Mouse (Mus musculus) CH12.LX (cell line): ENCODE data around the gene Wnt5b. TPM values are rescaled to one million over a fixed set of nuclear protein-coding genes. Genes with fewer than 3 reads are reported as not detected.

ENCODE experiments used
- DNase-seq: peaks from one replicate; pipeline ENCODE4 v3.0.0-alpha.2; 2013; ENCODE audit errors: extremely low read depth
- H3K27ac ChIP-seq: 2 replicates; pipeline ENCODE4 v1.5.1; 2012; ENCODE audit warnings: low read depth, mild to moderate bottlenecking, control low read depth, moderate library complexity; ENCODE audit not compliant: insufficient read depth
- H3K27me3 ChIP-seq: replicated peaks from 2 replicates; pipeline ENCODE3; 2012; ENCODE audit warnings: inconsistent platforms
- H3K36me3 ChIP-seq, 2 experiments: replicated peaks in 1 of 2; 2 replicates each; pipeline versions ENCODE3 to v1.6.1; 2012; ENCODE audit warnings: inconsistent platforms in 1 of 2, low read length in 1 of 2, mild to moderate bottlenecking in 1 of 2, mixed read lengths in 1 of 2, moderate library complexity in 1 of 2; ENCODE audit not compliant: control insufficient read depth in 1 of 2, insufficient read depth in 1 of 2
- H3K4me1 ChIP-seq, 2 experiments: 2 replicates each; pipeline ENCODE4 v1.6.1; 2012; ENCODE audit warnings: inconsistent platforms in 1 of 2, moderate library complexity in 1 of 2; ENCODE audit not compliant: insufficient read depth in 2 of 2, control insufficient read depth in 1 of 2
- H3K4me2 ChIP-seq: 2 replicates; pipeline ENCODE4 v1.6.1; 2012; ENCODE audit warnings: low read depth, mild to moderate bottlenecking, control low read depth; ENCODE audit not compliant: poor library complexity, insufficient read depth, severe bottlenecking
- H3K4me3 ChIP-seq, 3 experiments: fragments of 150-350 bp in 1 of 3; sonication (generic) in 1 of 3; replicated peaks in 1 of 3; 2 replicates each; pipeline versions ENCODE3 to v1.5.1; 2011 to 2012; ENCODE audit warnings: low read depth in 2 of 3, low read length in 2 of 3, mild to moderate bottlenecking in 2 of 3, moderate library complexity in 2 of 3, control low read depth in 1 of 3, improper control_type of control experiment in 1 of 3, inconsistent platforms in 1 of 3, mixed read lengths in 1 of 3; ENCODE audit not compliant: poor library complexity in 1 of 3
- H3K79me2 ChIP-seq: replicated peaks from 2 replicates; pipeline ENCODE4 v1.6.1; 2012; ENCODE audit warnings: mild to moderate bottlenecking, moderate library complexity; ENCODE audit not compliant: control insufficient read depth, poor library complexity, insufficient read depth, severe bottlenecking; ENCODE audit errors: extremely low read depth
- H3K9ac ChIP-seq: 2 replicates; pipeline ENCODE4 v1.6.1; 2012; ENCODE audit warnings: low read depth, mild to moderate bottlenecking, control low read depth, moderate library complexity; ENCODE audit not compliant: insufficient read depth
- H3K9me3 ChIP-seq: replicated peaks from 2 replicates; pipeline ENCODE3; 2012; ENCODE audit warnings: low read length, inconsistent platforms, mixed read lengths
- CHD1 ChIP-seq: IDR thresholded peaks from 2 replicates; pipeline ENCODE4 v1.6.1; 2012; ENCODE audit warnings: low read depth, low read length, improper control_type of control experiment, inconsistent platforms
- CHD2 ChIP-seq: IDR thresholded peaks from 2 replicates; pipeline ENCODE4 v1.6.1; 2011; ENCODE audit warnings: low read length, improper control_type of control experiment
- CTCF ChIP-seq, 2 experiments: IDR thresholded peaks in 1 of 2; conservative IDR thresholded peaks in 1 of 2; 2 replicates each; pipeline ENCODE4 v1.5.1; 2011 to 2012; ENCODE audit warnings: low read depth in 2 of 2, low read length in 2 of 2, improper control_type of control experiment in 1 of 2, inconsistent platforms in 1 of 2, mild to moderate bottlenecking in 1 of 2, moderate library complexity in 1 of 2
- E2F4 ChIP-seq: IDR thresholded peaks from 2 replicates; pipeline ENCODE4 v1.6.1; 2011; ENCODE audit warnings: low read depth, low read length, improper control_type of control experiment; ENCODE audit not compliant: insufficient replicate concordance
- ELF1 ChIP-seq: IDR thresholded peaks from 2 replicates; pipeline ENCODE4 v1.6.1; 2014; ENCODE audit warnings: low read depth, mild to moderate bottlenecking, inconsistent platforms, low read length, improper control_type of control experiment
- HCFC1 ChIP-seq: IDR thresholded peaks from 2 replicates; pipeline ENCODE4 v1.6.1; 2012; ENCODE audit warnings: low read depth, mild to moderate bottlenecking, inconsistent platforms, low read length, improper control_type of control experiment
- JUN ChIP-seq: IDR thresholded peaks from 2 replicates; pipeline ENCODE4 v1.6.1; 2011; ENCODE audit warnings: low read depth, mild to moderate bottlenecking, low read length, improper control_type of control experiment, moderate library complexity; ENCODE audit not compliant: insufficient read depth
- KAT2A ChIP-seq: IDR thresholded peaks from 2 replicates; pipeline ENCODE4 v1.6.1; 2012; ENCODE audit warnings: low read length, improper control_type of control experiment, inconsistent platforms; ENCODE audit not compliant: insufficient replicate concordance
- MAX ChIP-seq: IDR thresholded peaks from 2 replicates; pipeline ENCODE4 v1.6.1; 2011; ENCODE audit warnings: low read length, improper control_type of control experiment
- MAZ ChIP-seq: IDR thresholded peaks from 2 replicates; pipeline ENCODE4 v1.6.1; 2012; ENCODE audit warnings: low read depth, mild to moderate bottlenecking, inconsistent platforms, low read length, improper control_type of control experiment, moderate library complexity
- MEF2A ChIP-seq: IDR thresholded peaks from 2 replicates; pipeline ENCODE4 v1.6.1; 2014; ENCODE audit warnings: low read depth, mild to moderate bottlenecking, inconsistent platforms, low read length, improper control_type of control experiment, borderline replicate concordance
- MXI1 ChIP-seq: IDR thresholded peaks from 2 replicates; pipeline ENCODE4 v1.6.1; 2011; ENCODE audit warnings: mild to moderate bottlenecking, low read depth, low read length, improper control_type of control experiment
- MYC ChIP-seq: IDR thresholded peaks from 2 replicates; pipeline ENCODE4 v1.6.1; 2011; ENCODE audit warnings: low read depth, mild to moderate bottlenecking, improper control_type of control experiment, low read length
- NELFE ChIP-seq: IDR thresholded peaks from 2 replicates; pipeline ENCODE4 v1.6.1; 2011; ENCODE audit warnings: low read depth, low read length, improper control_type of control experiment
- NRF1 ChIP-seq: IDR thresholded peaks from 2 replicates; pipeline ENCODE4 v1.6.1; 2014; ENCODE audit warnings: low read depth, mild to moderate bottlenecking, inconsistent platforms, low read length, improper control_type of control experiment, moderate library complexity
- PAX5 ChIP-seq: IDR thresholded peaks from 2 replicates; pipeline ENCODE4 v1.6.1; 2012; ENCODE audit warnings: low read length, inconsistent platforms, mixed read lengths
- POLR2A ChIP-seq: IDR thresholded peaks from 2 replicates; pipeline ENCODE4 v1.6.1; 2011; ENCODE audit warnings: low read depth, mild to moderate bottlenecking, improper control_type of control experiment, low read length
- POLR2AphosphoS2 ChIP-seq: IDR thresholded peaks from 2 replicates; pipeline ENCODE4 v1.6.1; 2011; ENCODE audit warnings: low read depth, low read length, improper control_type of control experiment
- RCOR1 ChIP-seq: conservative IDR thresholded peaks from 2 replicates; pipeline ENCODE4 v1.6.1; 2012; ENCODE audit warnings: low read depth, mild to moderate bottlenecking, inconsistent platforms, low read length, improper control_type of control experiment
- SMC3 ChIP-seq: IDR thresholded peaks from 2 replicates; pipeline ENCODE4 v1.6.1; 2011; ENCODE audit warnings: low read depth, low read length, improper control_type of control experiment
- TBP ChIP-seq: conservative IDR thresholded peaks from 2 replicates; pipeline ENCODE4 v1.6.1; 2011; ENCODE audit warnings: low read depth, low read length, improper control_type of control experiment
- UBTF ChIP-seq: IDR thresholded peaks from 2 replicates; pipeline ENCODE4 v1.6.1; 2012; ENCODE audit warnings: low read depth, mild to moderate bottlenecking, inconsistent platforms, low read length, improper control_type of control experiment, moderate library complexity
- USF1 ChIP-seq: IDR thresholded peaks from 2 replicates; pipeline ENCODE4 v1.6.1; 2014; ENCODE audit warnings: low read depth, mild to moderate bottlenecking, inconsistent platforms, low read length, improper control_type of control experiment
- USF2 ChIP-seq: conservative IDR thresholded peaks from 2 replicates; pipeline ENCODE4 v1.6.1; 2011; ENCODE audit warnings: low read depth, low read length, improper control_type of control experiment
- ZC3H11A ChIP-seq: IDR thresholded peaks from 2 replicates; pipeline ENCODE4 v1.6.1; 2012; ENCODE audit warnings: low read depth, mild to moderate bottlenecking, inconsistent platforms, low read length, improper control_type of control experiment
- ZKSCAN1 ChIP-seq: IDR thresholded peaks from 2 replicates; pipeline ENCODE4 v1.6.1; 2012; ENCODE audit warnings: low read depth, inconsistent platforms, low read length, improper control_type of control experiment, borderline replicate concordance
- dilution Hi-C: fragments of 300-500 bp; cut with MboI; formaldehyde crosslinking; loops from 2 replicates; pipeline ENCODE4 v1.14.3; 2020; ENCODE audit warnings: low sequenced_read_pairs; ENCODE audit not compliant: extremely low pct_unique_long_range_greater_than_20kb, extremely low pct_ligation_motif_present
- in situ Hi-C: fragments of 300-500 bp; cut with MboI; formaldehyde crosslinking; loops from 3 replicates; pipeline ENCODE4 v1.14.3; 2019; ENCODE audit warnings: low sequenced_read_pairs, low pct_ligation_motif_present, low pct_unique_long_range_greater_than_20kb, mixed read lengths
- polyA plus RNA-seq: library from polyadenylated mRNA; unstranded; fragments of >175 nt; gene quantifications from 2 replicates; pipeline ENCODE4 v1.2.1, GENCODE M21; 2012; ENCODE audit warnings: low read depth; ENCODE audit not compliant: insufficient read length
- total RNA-seq, 2 experiments: library from RNA; depleted of rRNA; stranded (reverse); fragments of 300-350 nt in 1 of 2; fragments of >200 nt in 1 of 2; gene quantifications; 2 replicates each; pipeline ENCODE4 v1.2.3; 2012 to 2014

The Wnt5b gene
- total and polyA plus RNA-seq, 3 experiments = 1.2 to 2.0 (median 1.5) TPM

DNA sequence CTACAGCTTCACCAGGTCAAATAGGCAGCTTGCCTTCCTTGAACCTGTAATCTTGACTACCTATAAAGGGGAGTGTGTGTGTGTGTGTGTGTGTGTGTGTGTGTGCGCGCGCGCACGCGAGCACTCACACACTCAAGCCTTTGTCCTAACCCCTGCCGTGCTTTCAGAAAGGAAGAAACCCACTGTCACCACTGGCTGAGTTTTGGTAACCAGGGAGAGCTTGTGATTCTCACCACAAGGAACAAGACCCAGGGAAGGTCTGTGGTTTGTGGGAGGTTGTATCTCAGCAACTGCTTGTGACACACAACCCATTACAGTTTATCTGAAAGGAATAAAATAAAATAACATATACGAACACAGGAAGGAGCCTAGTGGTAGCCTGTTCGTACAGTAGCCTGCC is 135.6 kb downstream of the Wnt5b start:
- Histone ChIP-seq H3K27ac (no peak overlapping the region), H3K79me2 (no peaks in the 10 kb centered on the region), H3K4me1 (no peaks in the 10 kb centered on the region), H3K4me2 (no peak overlapping the region), H3K36me3 (no peaks in the 10 kb centered on the region), H3K27me3 (no peaks in the 10 kb centered on the region), H3K4me3 (no peak overlapping the region), H3K9me3 (no peaks in the 10 kb centered on the region), H3K9ac (no peak overlapping the region)
- in situ Hi-C loops = no loop called here
- dilution Hi-C loops = no loop called here
- DNase-seq = no peak
- TF ChIP-seq KAT2A (no peak), ELF1 (no peak), MEF2A (no peak), SMC3 (no peak)

GRCm38 (mm10) chr6:119407818-119408217 is 136.3 kb downstream of the Wnt5b start:
- peaks cover 0 to 3% of the 10 kb centered on the region in 2 experiments; a peak in 3 of 4 replicates for H3K4me1 ChIP-seq
- H3K4me3 ChIP-seq = no peak overlapping the region
- in situ Hi-C loops = no loop called here
- no peak overlapping the region for H3K4me2 ChIP-seq
- H3K27me3 ChIP-seq = no peaks in the 10 kb centered on the region
- no peaks in the 10 kb centered on the region for H3K79me2 ChIP-seq
- no peaks in the 10 kb centered on the region for H3K9me3 ChIP-seq
- no peak overlapping the region for H3K9ac ChIP-seq
- DNase-seq = no peak
- H3K27ac ChIP-seq = no peak overlapping the region
- dilution Hi-C loops = no loop called here
- TF ChIP-seq TBP (no peak), ZKSCAN1 (no peak), UBTF (no peak), POLR2A (no peak), MAX (no peak), HCFC1 (no peak), MAZ (no peak)
- H3K36me3 ChIP-seq = no peaks in the 10 kb centered on the region

DNA sequence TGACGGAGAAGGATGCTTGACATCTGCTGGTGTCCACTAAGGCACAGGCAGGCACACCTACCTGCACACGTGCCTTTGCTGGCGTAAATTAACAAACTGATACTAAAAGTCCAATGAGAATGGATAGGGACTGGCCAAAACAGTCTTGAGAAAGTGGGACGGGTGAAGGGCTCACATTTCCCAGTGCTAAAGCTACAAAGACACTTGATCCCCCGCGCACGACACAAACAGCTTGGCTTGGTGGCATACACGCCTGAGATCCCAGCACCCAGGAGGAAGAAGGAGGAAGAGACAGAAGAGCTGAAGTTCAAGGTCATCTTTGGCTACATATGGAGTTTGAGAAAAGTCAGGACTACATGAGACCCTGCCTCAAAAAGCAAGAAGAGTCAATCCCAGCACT is 137.6 kb downstream of the Wnt5b start:
- no peaks in the 10 kb centered on the region for H3K79me2 ChIP-seq
- no peaks in the 10 kb centered on the region for H3K27me3 ChIP-seq
- dilution Hi-C loops (no loop called here), in situ Hi-C loops (no loop called here)
- H3K4me1 ChIP-seq = peaks cover 0 to 16% of the 10 kb centered on the region in 2 experiments; a peak in 3 of 4 replicates
- H3K9ac ChIP-seq = no peak overlapping the region
- TF ChIP-seq CHD1 (no peak), MEF2A (no peak), MAX (no peak), NELFE (no peak), CTCF (conservative IDR thresholded peaks at IDR 0.05 in 1 of 2, IDR thresholded peaks at IDR 0.05 in 1 of 2; ENCODE audit: low read depth in 2 of 2, low read length in 2 of 2) (no peak), MYC (no peak), MXI1 (no peak), ZKSCAN1 (no peak), NRF1 (no peak), PAX5 (no peak), ZC3H11A (no peak), USF2 (no peak), USF1 (no peak), POLR2AphosphoS2 (no peak), ELF1 (no peak), E2F4 (no peak), CHD2 (no peak), JUN (no peak), TBP (no peak), RCOR1 (no peak)
- H3K4me2 ChIP-seq = no peak overlapping the region
- no peak overlapping the region for H3K4me3 ChIP-seq
- H3K9me3 ChIP-seq = no peaks in the 10 kb centered on the region
- no peak for DNase-seq
- no peaks in the 10 kb centered on the region for H3K36me3 ChIP-seq
- H3K27ac ChIP-seq = no peak overlapping the region
